Mouse (Mus musculus) heart, adult 11 months (tissue): Measurements from ENCODE around the gene Vsnl1.

Source experiments
- DNase-seq: peaks from one replicate; pipeline ENCODE4 v3.0.0; 2022

The Vsnl1 gene

DNA sequence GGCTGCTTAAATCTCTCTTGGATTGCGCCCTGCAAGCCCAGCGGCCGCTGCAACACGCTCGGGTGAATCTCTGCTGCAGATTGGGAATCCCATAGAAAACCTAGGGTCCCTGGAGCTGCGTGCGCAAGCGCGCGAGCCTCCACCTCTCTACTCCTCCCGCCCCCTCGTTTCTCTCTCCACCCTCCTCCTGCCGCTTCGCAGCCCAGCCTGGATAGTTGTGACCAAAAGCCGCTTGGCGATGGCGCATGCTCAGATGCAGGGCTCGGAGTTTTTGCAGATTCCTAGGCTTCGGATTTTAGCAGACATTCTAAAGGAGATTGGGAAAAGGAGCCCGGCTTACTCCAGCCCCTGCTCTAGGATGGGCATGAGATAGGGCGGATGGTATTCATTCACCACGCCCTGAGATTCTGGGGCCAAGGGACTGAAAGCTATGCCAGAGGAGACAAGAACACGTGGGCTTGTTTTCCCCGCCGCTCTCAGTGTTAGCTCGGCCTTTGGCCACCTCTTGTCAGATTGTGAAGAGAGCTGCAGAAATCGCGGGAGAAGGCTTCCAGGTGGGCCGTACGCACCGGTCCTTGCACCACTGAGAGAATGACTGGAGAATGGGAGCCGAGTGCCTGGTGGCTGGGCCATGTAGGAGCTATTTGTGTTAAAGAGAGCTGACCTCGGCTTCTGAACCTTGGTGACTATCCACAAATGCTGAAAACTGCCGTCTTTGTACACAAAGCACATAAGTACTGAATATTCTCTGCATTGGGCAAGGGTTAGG lies at the start of gene Vsnl1:
Vsnl1 (minus strand) TSS at position 117 of the 769 bp plus-strand sequence.
- peak; percentile 95 for DNase-seq

DNA sequence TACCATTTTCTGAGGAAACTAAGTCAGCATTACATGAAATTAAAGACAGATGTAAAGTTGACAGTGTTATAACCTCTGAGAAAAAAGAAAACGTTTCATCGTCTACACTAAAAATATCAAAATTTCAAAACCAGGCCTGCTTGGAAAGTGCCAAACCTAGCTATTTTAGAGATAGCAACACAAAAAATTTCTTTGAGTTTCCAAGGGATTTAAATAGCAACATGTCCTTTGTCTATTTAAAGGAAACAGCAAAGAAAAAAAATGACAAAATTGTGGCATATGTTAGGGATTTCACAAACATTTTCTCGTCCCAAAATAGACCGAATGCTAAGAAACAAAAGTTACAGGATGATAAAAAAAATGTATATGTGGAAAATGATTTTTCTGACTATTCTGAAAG lies 20.2 kb upstream of the Vsnl1 start:
- DNase-seq, result no peak

- peak; percentile 85 for DNase-seq
Measured at GRCm38 (mm10) chr12:11456213-11456612, 19.8 kb upstream of the Vsnl1 start.

DNA sequence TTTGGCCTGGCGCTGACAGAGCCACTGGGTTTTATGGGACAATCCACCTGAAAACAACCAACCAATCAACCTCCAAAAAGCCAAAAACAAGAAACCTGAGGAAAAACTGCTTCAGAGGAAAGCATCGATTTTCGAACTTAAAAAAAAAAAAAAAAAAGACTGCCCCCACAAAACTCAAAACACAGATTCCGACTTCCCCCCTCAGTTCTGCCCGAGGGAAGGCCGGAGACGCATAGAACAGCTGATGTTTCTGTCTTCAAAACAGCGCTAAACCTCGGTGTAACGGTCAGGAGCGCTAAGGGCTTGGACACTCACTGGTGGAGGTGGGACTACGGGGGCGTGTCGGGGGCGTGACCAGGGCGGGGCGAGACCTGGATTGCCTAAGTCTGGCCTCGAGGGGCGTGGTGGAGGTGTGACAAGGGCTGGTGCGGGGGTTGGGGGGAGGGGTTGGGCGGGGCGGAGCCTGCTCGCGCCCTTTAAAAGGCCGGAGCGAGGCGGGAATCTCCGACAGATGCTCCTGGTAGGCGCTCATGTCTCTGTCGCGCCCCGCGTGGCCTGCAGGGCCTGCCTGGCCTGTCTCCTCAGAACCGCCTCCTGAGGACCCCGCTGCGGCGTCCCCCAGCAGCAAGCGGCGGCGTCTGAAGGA lies 19.3 kb upstream of the Vsnl1 start, which contains the start of gene Rad51ap2:
Rad51ap2 (plus strand) TSS at position 531 of the 646 bp plus-strand sequence.
- peak; percentile 96 for DNase-seq

GRCm38 (mm10) chr12:11454146-11454545 lies 17.7 kb upstream of the Vsnl1 start:
- DNase-seq, result no peak

DNA sequence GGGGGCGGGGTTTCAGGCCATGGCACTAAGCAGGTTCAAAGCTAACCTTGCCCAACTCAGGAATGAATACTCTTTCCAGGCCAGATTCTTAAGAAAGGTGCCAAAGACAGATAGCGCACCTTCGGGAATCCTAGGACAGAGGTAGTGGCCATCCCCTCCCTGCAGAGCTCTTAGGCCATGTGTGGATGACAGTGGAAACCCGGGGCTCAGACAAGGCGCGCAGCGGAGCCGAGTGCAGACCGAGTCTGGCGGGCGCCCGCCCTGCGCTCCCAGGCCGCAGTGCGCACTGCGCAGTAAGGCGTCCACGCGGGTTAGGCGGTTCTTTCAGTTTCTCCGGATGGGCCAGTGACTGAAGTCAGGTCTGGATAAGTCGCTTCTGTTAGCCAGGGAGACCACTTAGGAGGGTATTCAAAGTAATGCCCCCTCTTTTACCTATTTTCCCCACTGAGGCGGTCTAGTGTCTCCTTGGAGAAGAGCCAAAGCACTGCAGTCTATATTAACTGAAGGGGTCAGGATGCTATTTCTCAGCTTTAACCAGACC lies 1.6 kb upstream of the Vsnl1 start:
- no peak for DNase-seq

GRCm38 (mm10) chr12:11437266-11437906 lies 973 bp upstream of the Vsnl1 start:
- peak; percentile 91 for DNase-seq

DNA sequence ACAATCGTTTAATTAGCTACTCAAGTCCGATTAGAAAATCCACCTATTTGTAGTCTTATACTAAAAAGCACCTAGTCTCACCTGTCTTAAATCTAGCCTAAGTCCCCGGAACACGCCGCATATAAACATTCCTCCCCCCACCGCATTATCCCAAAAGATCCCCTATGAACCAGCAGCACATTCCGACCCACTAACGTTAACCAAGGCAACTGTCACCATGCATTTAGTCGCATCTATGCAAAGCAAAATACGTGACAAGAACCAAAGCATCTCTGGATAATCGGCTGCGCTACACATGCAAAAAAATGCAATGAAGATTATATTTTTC lies 426 bp downstream of the Vsnl1 start:
- DNase-seq, result no peak

GRCm38 (mm10) chr12:11435246-11436022 lies 979 bp downstream of the Vsnl1 start:
- no peak for DNase-seq

DNA sequence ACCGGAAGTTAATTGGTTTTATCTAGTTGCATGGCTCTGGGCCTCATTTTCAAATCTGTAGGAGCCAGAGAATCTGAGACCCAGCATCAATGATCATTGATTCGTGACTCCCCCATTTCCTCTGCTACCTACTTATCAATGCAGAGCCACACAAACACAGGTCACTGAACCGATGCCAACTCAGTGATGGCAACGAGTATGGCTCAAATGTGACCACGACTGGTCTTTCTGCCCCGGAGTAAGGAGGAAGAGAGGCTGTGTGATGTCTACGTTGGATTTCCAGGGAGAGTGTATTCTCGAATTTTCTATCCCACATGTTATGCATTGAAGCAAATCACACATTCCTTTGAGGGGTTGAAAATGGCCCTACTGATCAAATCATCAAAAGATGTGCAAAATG lies 2.0 kb downstream of the Vsnl1 start:
- DNase-seq, result no peak

GRCm38 (mm10) chr12:11433716-11434115 lies 2.7 kb downstream of the Vsnl1 start:
- no peak for DNase-seq

DNA sequence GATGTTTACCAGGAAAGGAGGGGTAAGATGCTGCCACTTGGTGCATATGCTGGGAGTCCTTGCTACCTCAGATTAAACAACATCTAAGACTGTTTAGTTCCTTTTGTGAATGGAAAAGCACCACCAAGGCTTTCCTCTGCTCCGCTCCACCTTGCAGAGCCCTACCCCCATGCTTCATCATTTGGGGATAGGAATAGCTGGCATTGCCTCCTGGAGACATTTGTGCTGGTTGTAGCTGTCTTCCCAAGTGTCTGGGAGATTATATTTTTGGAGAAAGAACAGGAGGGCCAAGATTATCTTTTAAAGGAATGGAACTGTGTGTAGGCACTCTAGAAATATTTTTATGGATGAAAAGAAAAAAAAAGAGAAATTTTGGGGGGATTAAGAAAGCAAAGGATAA lies 3.3 kb downstream of the Vsnl1 start:
- no peak for DNase-seq

GRCm38 (mm10) chr12:11427396-11427795 lies 9.0 kb downstream of the Vsnl1 start:
- no peak for DNase-seq

GRCm38 (mm10) chr12:11418112-11418511 lies 18.3 kb downstream of the Vsnl1 start:
- DNase-seq, result no peak

GRCm38 (mm10) chr12:11407679-11408078 lies 28.7 kb downstream of the Vsnl1 start:
- no peak for DNase-seq

GRCm38 (mm10) chr12:11398791-11399190 lies 37.6 kb downstream of the Vsnl1 start:
- no peak for DNase-seq

DNA sequence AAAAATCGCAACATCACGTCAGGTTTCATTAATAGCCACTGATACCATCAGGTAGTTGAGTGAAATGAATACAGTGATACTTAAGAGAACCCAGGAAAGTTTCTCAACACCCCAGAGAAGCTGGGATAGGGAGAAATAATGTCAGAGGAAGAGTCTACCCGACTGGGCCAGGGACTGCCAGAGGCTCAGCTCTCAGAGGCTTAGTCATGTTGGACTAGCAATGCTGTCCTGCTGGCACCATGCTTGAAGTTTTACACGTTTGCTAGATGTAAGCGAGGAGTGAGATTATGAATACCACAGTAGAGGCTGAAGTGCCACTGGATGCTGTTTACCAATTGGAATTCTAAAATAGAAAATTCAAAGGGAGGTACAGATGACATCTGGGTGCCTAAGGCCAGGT lies 39.4 kb downstream of the Vsnl1 start:
- DNase-seq, result no peak

DNA sequence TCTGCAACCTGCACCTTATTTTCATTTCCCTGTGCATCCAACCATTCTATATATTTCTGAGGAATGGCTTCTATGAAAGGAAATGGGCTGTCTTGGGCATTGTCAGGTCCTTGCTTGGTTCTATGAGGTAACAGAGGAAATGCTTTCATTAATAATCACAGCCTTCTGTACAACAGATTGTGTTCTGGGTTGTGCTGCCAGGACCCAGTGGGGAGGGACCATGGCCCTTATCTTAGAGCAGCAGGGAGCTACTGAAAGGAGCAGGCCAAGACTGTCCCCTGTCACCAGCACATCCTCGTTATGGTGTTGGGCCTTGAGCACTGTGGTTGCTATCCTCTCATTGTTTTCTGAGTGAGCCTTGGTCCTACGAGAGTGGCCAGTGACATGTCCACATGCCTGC lies 40.9 kb downstream of the Vsnl1 start:
- no peak for DNase-seq

- peak; percentile 89 for DNase-seq
Measured at GRCm38 (mm10) chr12:11392525-11392924, 43.9 kb downstream of the Vsnl1 start.

- DNase-seq, result peak; percentile 90
Measured at GRCm38 (mm10) chr12:11391244-11391949, 45.0 kb downstream of the Vsnl1 start.

DNA sequence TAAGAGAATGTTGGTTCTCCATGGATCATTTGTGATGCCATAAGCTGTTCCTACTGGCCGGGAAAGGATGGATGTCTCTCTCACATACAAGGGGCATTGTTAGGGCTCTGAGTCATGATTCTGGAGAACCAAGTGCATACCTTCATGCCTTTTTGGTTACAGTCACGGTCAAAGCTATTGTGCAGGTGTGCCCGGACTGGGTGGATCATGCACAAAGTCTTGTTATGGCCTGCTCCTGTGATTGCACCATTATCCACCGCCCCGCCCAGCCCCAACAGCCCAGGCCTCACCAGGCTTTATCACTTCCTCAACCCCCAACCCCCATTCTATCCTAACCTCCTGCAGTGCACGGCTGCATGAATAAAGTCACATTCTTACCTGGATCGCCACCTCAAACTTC lies 47.3 kb downstream of the Vsnl1 start:
- DNase-seq, result no peak

GRCm38 (mm10) chr12:11384754-11385153 lies 51.7 kb downstream of the Vsnl1 start:
- no peak for DNase-seq
